Mouse (Mus musculus) liver, embryonic 14.5 days (tissue): Measurements from ENCODE around the gene Lsr.

Source experiments
- CTCF ChIP-seq: IDR thresholded peaks from 2 replicates; pipeline ENCODE4 v1.5.1; 2016; ENCODE audit warnings: antibody characterized with exemption, low read depth, control low read depth
- EP300 ChIP-seq: IDR thresholded peaks from 2 replicates; pipeline ENCODE4 v1.6.1; 2016; ENCODE audit warnings: antibody characterized with exemption, low read depth

DNA sequence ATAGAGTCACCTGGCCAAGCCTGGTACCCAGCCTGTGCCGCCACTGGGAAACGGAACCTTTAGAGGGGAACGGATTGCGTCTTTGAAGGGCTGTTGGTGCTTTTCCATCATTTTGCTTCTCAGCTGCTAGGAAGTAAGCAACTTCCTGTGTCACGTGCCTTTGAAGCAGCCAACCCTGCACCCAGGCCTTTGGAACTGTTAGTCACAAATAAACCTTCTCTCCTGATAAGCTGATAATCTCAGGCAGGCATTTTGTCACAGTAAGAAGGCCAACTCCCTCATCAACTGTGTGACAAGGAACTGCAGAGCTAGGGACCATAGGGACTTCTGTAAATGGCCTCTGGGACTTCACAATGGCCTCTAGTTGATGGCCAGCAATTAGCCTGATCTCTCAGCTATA, 18.9 kb upstream of the Lsr start:
- TF ChIP-seq CTCF: no peak
- no peak for TF ChIP-seq EP300
